ENCODE assay signal across 8 mouse cellular contexts in genomic region chr11:68657811-68658210, GRCm38 (mm10). TPM values are rescaled to one million over a fixed set of nuclear protein-coding genes. Genes with fewer than 3 reads are reported as not detected.
DNase-seq lines count a peak whose midpoint lies in the region; TF ChIP-seq lines count a peak whose summit lies in the region.

No protein-coding gene starts in this region.

- WGBS in heart, embryonic 10.5 days, result 23% methylated on average over 9 of the region's 9 CpGs

- H3K27ac ChIP-seq in MEL (ENCODE audit: control insufficient read depth, low read depth, low read length), result no peak overlapping the region
- H3K27ac ChIP-seq in heart, embryonic 10.5 days, result peak overlapping the region; percentile 86

- no peaks in the 10 kb centered on the region for H3K4me1 ChIP-seq in MEL (ENCODE audit: control insufficient read depth in 1 of 2, insufficient read depth in 2 of 2, low read length in 2 of 2)
- H3K4me1 ChIP-seq in heart, embryonic 10.5 days, result peaks cover 57% of the 10 kb centered on the region

- H3K9ac ChIP-seq in MEL (ENCODE audit: control insufficient read depth, low read depth, low read length, poor library complexity, severe bottlenecking), result no peak overlapping the region

- no peaks in the 10 kb centered on the region for H3K9me3 ChIP-seq in MEL (replicated peaks; ENCODE audit: insufficient read depth, low read length)
- no peaks in the 10 kb centered on the region for H3K9me3 ChIP-seq in heart, embryonic 10.5 days

- no peaks in the 10 kb centered on the region for H3K79me2 ChIP-seq in MEL (ENCODE audit: control insufficient read depth, insufficient read depth, low read length, poor library complexity)

- no peak for TF ChIP-seq POLR2A in MEL (IDR thresholded peaks at IDR 0.05; ENCODE audit: control insufficient read depth in 1 of 2, insufficient read depth in 1 of 2, low read depth in 1 of 2, low read length in 2 of 2, poor library complexity in 1 of 2)

- no peak for TF ChIP-seq EP300 in MEL (IDR thresholded peaks at IDR 0.05; ENCODE audit: low read depth in 1 of 2, low read length in 2 of 2)

- peak; percentile 62 for DNase-seq in adrenal gland, postnatal 10 days
- no peak for DNase-seq in adrenal gland, adult 8-10 months
- DNase-seq in MEL (ENCODE audit: low read depth, low spot score), result peak; percentile 56
- DNase-seq in heart, embryonic 10.5 days (ENCODE audit: low spot score), result no peak
- peak; percentile 71 to 88 for DNase-seq in layer of hippocampus, postnatal 14 days (ENCODE audit: low spot score in 2 of 2)
- DNase-seq in lung, postnatal 36 days, result peak; percentile 64
- DNase-seq in natural killer cell, adult 2 months (ENCODE audit: low spot score in 2 of 2), result no peak
- DNase-seq in cerebellum, adult 18-20 months, result no peak

- no peak overlapping the region for H3K4me3 ChIP-seq in MEL (ENCODE audit: control insufficient read depth in 1 of 2, insufficient read depth in 1 of 2, low read depth in 2 of 2, low read length in 2 of 2)
- H3K4me3 ChIP-seq in heart, embryonic 10.5 days, result no peak overlapping the region

- no peaks in the 10 kb centered on the region for H3K36me3 ChIP-seq in MEL (ENCODE audit: control insufficient read depth in 1 of 2, insufficient read depth in 2 of 2, low read length in 2 of 2)
- no peaks in the 10 kb centered on the region for H3K36me3 ChIP-seq in heart, embryonic 10.5 days

- H3K27me3 ChIP-seq in MEL (ENCODE audit: control insufficient read depth in 1 of 2, insufficient read depth in 2 of 2, low read length in 2 of 2), result peaks cover 2 to 5% of the 10 kb centered on the region in 2 experiments; a peak in 3 of 4 replicates
- no peaks in the 10 kb centered on the region for H3K27me3 ChIP-seq in heart, embryonic 10.5 days (ENCODE audit: insufficient read depth, poor library complexity, severe bottlenecking)

- no peak for TF ChIP-seq RAD21 in MEL (IDR thresholded peaks at IDR 0.05; ENCODE audit: low read depth, low read length)

- TF ChIP-seq CTCF in MEL (IDR thresholded peaks at IDR 0.05 in 2 of 3, conservative IDR thresholded peaks at IDR 0.05 in 1 of 3; ENCODE audit: control insufficient read depth in 1 of 3, insufficient read depth in 1 of 3, low read depth in 2 of 3, low read length in 3 of 3, poor library complexity in 1 of 3, severe bottlenecking in 1 of 3), result no peak

TF ChIP-seq in MEL, 35 proteins besides CTCF, POLR2A, EP300 and RAD21:
- TF ChIP-seq NELFE (IDR thresholded peaks at IDR 0.05; ENCODE audit: low read depth, low read length) (no peak), SMC3 (IDR thresholded peaks at IDR 0.05; ENCODE audit: low read depth, low read length) (no peak), MAX (IDR thresholded peaks at IDR 0.05; ENCODE audit: low read length) (no peak), USF2 (IDR thresholded peaks at IDR 0.05; ENCODE audit: borderline replicate concordance in 1 of 2, insufficient read depth in 1 of 2, low read depth in 1 of 2, low read length in 2 of 2) (no peak), USF1 (IDR thresholded peaks at IDR 0.05; ENCODE audit: low read depth, low read length) (no peak), POLR2AphosphoS5 (IDR thresholded peaks at IDR 0.05; ENCODE audit: borderline replicate concordance, low read depth, low read length) (no peak), KAT2A (conservative IDR thresholded peaks at IDR 0.05; ENCODE audit: low read depth, low read length) (no peak), POLR2AphosphoS2 (IDR thresholded peaks at IDR 0.05; ENCODE audit: low read length) (no peak), ETS1 (IDR thresholded peaks at IDR 0.05; ENCODE audit: low read depth, low read length) (no peak), BHLHE40 (IDR thresholded peaks at IDR 0.05; ENCODE audit: borderline replicate concordance, low read depth, low read length) (no peak), MAFK (IDR thresholded peaks at IDR 0.05; ENCODE audit: borderline replicate concordance, low read depth, low read length) (no peak), GATA1 (IDR thresholded peaks at IDR 0.05; ENCODE audit: low read depth, low read length) (no peak), UBTF (IDR thresholded peaks at IDR 0.05; ENCODE audit: borderline replicate concordance, insufficient read depth, low read depth, low read length) (no peak), MYC (IDR thresholded peaks at IDR 0.05; ENCODE audit: low read depth, low read length) (no peak), E2F4 (IDR thresholded peaks at IDR 0.05; ENCODE audit: borderline replicate concordance, low read depth, low read length) (no peak), ZNF384 (IDR thresholded peaks at IDR 0.05; ENCODE audit: low read depth, low read length) (no peak)

RNA-seq across cellular contexts. Expression of gene Myh10, which starts 33.5 kb away (rescaled TPM):
- total RNA-seq in adrenal gland, postnatal 10 days (2021), result 10 to 100 TPM; 38.9 to 48.6 TPM
- 10 to 100 TPM; 42.2 to 60.3 (median 49.1) TPM for total RNA-seq in adrenal gland, adult 8-10 months (2022)
- total RNA-seq in MEL (2012; rRNA removed), result 127 and 138 TPM in 2 replicates
- polyA plus RNA-seq in MEL (2012; ENCODE audit: insufficient read depth in 1 of 2, insufficient read length in 2 of 2, low read depth in 1 of 2, low replicate concordance in 2 of 2, missing spikeins in 1 of 2), result 100 to 1,000 TPM in 1 of 2 experiments, 10 to 100 TPM in 1; 99.3 to 187 TPM
- polyA plus RNA-seq in heart, embryonic 10.5 days (2016; fragmentation: Nextera tagmentation; extraction: Ambion mirVana), result 181 and 184 TPM in 2 replicates
- 100 to 1,000 TPM; 138 to 147 TPM for total RNA-seq in layer of hippocampus, postnatal 14 days (2021)

Comparison
In these comparisons a context has a peak if more than half of its experiments do, and no peak if none do; other contexts are left out.
1. DNase-seq: peak in adrenal gland, postnatal 10 days (single experiment), MEL (single experiment), layer of hippocampus, postnatal 14 days (2 of 2) and lung, postnatal 36 days (single experiment); none in adrenal gland, adult 8-10 months (single experiment), heart, embryonic 10.5 days (single experiment), natural killer cell, adult 2 months (0 of 2) and cerebellum, adult 18-20 months (0 of 2).